Mouse (Mus musculus) heart, postnatal 4 days (tissue): ENCODE measurements around the gene Tspan14. TPM values are rescaled to one million over a fixed set of nuclear protein-coding genes. Genes with fewer than 3 reads are reported as not detected.
A peak's percentile ranks its signal among the peaks of the same experiment; 100 is the strongest.

Experiments used
- DNase-seq: peaks from one replicate; pipeline ENCODE4 v3.0.0; 2021
- total RNA-seq, 2 experiments: library from RNA; stranded (reverse); gene quantifications; 2 replicates each; pipeline ENCODE4 v1.2.3; 2021

Tspan14 gene
- total RNA-seq, 2 experiments from 2014 or later, result 25.9 to 28.6 TPM

GRCm38 (mm10) chr14:40917632-40918031, 49.0 kb downstream of the Tspan14 start:
- DNase-seq, result peak; percentile 96

- DNase-seq, result no peak
Observed at GRCm38 (mm10) chr14:40916667-40917066, 49.9 kb downstream of the Tspan14 start.

DNA sequence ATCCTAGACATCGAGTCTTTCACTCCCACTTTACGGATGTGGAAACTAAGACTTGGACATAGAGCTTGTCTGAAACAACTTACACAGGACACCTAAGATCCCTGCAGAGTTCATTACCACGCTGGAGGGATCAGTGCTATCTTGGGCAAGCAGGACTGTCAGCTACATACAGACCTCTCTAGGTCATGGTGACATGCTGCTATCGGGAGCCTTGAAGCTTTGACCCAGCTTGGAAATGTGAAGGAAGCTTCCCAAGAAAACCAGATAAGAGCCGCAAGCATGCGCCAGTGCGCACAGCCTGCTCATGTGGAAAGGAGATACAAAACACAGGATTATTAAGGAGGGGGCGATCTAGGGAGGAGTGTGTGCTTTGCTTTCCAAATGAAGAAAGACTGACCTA, 50.8 kb downstream of the Tspan14 start:
- DNase-seq, result no peak

DNA sequence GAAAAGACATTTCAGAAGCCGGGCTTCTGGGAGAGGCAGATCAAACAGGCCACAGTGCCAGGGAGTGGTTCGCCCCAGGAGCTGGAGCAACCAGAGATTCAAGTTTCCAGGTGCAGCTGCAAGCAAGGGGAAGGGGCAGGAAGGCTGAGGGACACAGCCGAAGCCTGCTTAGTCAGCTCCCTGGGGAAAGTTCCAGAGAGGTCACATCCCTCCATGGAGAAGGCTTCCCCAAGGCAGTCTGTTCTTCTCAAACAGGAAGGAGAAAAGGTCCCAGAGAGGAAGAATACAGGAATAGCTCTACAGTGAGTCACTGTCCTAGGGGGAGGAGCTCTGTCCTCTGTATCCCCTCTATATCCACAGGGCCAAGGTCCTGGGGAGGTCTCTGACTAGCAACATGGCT, 51.9 kb downstream of the Tspan14 start:
- no peak for DNase-seq

GRCm38 (mm10) chr14:40913709-40914108, 52.9 kb downstream of the Tspan14 start:
- no peak for DNase-seq

DNA sequence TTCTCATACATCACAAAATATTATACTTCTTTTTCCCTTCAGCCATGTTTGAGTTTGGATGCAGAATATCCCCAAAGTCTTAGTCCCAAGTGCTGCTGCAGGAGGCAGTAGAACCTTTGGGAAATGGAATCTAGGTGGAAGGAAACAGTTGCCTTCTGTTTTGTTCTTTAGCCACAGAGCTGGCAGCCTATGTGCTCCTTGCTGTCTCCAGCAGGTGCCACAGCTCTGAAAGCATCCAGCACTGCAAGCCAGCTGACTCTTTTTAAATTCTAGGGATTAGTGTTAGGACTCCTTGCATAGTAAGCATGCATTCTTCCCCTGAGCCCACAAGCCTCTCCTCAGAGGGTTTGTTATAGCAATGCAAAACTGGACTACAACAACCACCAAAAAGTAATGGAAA, 55.1 kb downstream of the Tspan14 start:
- no peak for DNase-seq

DNA sequence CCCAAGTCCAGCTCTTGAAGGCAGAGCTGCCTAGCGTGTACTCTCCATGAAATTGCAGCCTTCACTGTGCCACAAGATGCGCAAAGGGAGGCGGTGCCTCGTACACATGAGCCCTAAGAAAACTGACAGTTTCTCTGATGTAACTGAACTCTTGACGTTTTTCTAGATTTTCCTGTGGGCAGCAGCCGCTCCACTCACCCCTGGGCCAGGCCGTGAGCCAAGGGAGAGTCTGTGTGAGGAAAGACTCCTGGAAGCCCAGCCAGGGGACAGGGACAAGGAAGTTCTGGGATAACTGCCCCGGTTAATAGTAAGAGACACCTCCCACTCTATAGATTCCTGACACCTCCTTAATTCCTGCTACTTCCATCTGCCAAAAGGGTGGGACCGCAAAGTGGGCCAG, 57.8 kb downstream of the Tspan14 start:
- DNase-seq, result no peak

- peak; percentile 47 for DNase-seq
Observed at GRCm38 (mm10) chr14:40906770-40907169, 59.8 kb downstream of the Tspan14 start.

- DNase-seq, result no peak
Observed at GRCm38 (mm10) chr14:40905813-40906212, 60.8 kb downstream of the Tspan14 start.

GRCm38 (mm10) chr14:40902307-40903055, 64.1 kb downstream of the Tspan14 start:
- no peak for DNase-seq

GRCm38 (mm10) chr14:40900267-40900666, 66.3 kb downstream of the Tspan14 start:
- DNase-seq, result no peak

- no peak for DNase-seq
Observed at GRCm38 (mm10) chr14:40897916-40898315, 68.7 kb downstream of the Tspan14 start.

DNA sequence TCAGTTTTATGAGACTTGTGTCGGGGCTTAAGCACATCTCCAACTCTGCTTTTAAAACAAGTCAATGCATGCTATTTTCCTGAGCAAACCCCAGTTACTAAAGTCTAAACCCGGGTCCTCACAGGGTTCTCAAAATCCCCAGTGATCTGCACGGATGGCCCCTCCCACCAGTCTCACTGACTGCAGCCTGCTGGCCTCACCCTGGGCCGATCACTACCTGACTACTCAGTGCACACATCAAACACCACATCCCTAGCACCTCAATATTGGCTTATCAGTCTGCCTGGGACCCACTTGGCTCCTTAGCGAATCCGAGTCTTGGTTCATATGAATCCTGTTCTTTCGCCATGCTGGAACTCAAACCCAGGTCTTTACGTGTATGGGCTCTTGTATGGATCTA, 70.9 kb downstream of the Tspan14 start:
- DNase-seq, result no peak

DNA sequence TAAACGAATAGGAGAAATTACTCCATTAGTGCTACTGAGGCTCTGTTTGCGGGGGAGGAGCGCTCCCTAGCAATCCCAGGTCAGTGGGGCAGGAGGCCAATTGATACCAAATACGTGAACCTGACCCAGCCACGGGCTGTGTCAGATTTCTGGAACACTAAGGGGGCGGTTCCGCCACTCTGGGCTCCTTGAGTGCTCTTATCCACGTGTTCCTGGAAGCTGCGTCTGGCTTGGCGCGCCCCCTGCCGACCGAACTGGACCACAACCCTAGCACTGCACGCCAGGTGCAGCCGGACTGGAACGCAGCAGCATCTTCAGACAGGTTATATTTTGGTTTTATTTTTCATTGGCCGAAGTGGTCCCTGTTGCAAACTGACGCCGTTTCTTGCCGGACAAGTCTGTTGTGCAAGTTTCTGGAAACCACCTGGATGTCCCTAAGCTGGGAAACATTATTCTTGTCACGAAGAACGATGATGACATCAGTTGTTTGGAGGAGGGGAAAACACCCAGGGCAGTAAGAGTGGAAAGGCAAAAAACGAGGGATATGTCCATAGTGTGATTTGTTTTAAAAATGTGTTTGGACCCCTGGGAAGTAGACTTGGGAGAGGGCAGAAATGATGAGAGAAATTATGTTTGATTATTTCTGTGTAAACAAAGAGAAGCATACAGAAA, 71.9 kb downstream of the Tspan14 start:
- DNase-seq, result peak; percentile 84

DNA sequence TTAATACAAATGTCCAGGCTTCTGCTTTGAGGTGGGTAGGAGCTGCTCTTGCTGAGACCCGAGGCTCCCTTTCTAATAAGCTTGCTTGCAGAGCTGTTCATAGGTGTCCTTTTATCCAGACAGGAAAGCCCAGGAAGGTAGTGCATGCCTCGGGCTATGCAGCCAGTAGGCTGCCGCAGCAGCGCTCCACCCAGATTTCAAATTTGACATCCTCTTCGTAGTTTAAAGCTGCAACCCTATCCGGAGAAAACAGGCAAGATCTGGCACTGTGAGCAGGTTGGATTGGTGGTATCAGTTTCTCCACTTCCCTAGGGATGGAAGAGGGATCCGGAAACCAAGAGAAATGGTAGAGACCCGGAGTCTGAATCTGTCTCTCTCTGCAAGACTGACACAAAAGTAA, 72.7 kb downstream of the Tspan14 start:
- DNase-seq, result no peak

DNA sequence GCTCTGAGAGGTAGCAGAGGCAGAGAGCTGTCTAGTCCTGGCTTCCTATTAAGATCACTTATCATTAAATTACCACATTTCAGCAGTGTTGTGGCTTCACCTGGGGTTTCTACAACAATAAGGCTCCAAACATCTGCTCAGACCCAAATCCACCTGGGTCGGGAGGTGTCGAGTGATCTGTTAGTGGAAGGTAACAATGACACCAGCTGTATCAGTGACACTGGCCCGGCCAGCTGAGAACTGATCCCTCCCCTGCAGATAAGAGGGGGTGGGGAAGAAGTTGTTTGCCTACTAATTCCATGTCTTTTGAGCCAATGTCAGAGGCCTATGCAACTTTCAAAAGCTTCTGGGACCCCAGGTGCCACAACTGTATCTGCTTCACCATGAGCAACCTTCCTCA, 73.4 kb downstream of the Tspan14 start, which contains the start of gene Sh2d4b:
Sh2d4b (minus strand) TSS at position 71 of the 400 bp plus-strand sequence.
- no peak for DNase-seq

DNA sequence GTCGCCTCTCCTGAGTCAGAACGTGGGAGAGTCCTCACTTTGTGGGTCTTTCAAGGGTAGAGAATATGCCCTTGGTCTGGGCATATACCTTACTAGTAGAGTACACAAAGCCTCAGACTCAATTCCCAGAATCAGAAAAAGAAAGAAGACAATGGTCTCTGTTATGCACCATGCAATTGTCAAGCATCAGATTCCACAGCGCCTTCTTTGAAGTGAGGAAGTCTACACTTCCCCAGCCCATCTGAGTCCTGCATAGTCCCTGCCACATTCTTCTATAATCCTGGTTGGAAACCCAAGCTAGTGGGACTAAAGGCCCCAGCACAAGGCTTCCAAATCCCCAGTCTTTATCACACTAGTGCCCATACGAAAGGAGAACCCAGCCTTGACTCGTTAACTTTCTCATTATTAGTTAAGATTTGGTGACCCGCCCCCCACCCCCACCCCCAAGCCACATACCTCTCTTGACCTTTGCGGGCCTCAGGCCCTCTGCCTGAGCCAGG, 74.2 kb downstream of the Tspan14 start:
- no peak for DNase-seq

GRCm38 (mm10) chr14:40891506-40891905, 75.1 kb downstream of the Tspan14 start:
- DNase-seq, result no peak

DNA sequence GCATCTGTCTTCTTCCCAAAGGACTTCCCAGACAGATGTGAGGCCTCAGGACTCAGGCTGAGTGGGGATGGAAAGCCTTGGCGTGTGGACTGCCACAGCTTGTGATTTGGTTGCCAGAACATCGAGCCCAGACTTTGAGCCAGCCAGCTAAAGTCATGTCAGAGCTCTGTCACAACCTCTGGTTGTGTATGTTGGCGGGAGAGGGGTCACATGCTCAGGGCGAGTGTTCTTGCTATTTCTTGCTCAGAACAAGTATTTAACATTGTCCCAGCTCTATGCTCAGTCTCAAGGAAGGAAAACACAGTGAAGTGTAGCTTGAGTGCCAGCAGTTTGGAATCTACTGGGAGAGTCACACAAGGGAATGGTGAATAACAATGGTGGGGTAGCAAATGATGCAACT, 76.9 kb downstream of the Tspan14 start:
- DNase-seq, result peak; percentile 58

DNA sequence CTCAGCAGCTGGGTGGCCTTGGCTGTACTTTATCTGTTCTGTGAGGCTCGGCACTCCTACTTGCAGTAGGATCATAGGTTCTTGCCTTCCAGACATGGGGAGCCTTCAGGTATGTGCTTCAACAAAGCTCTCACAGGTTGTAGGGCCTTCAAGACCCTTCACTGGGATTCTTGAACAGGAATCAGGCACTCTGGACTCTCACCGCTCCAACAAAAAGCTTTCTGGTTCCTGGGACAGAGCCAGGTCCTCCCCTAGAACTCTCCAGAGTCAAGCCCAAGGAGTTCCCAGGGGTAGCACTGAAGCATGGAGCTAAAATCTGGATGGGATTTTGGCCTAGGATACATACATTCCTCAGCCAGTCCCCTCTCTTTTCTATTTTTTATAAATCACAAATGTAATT, 77.4 kb downstream of the Tspan14 start:
- DNase-seq, result no peak

- DNase-seq, result no peak
Observed at GRCm38 (mm10) chr14:40886428-40887202, 80.0 kb downstream of the Tspan14 start.

DNA sequence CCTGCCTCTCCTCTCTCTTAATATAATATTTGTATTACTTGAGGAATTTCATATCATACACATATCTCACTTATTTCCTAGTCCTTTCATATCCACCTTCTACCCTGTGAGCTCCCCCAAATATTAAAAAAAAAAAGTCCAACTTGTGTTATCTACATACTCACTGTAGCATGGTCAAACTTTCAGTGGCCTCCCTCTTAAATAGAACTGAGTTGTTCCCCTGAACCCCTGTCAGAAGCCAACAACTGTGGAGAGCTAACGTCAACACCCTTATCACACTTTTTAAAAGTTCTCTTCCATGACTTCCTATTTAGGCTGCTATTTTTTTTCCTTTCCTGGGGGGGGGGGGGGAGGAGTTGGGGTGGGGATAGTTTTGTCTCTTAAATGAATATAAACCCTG, 80.9 kb downstream of the Tspan14 start:
- no peak for DNase-seq

DNA sequence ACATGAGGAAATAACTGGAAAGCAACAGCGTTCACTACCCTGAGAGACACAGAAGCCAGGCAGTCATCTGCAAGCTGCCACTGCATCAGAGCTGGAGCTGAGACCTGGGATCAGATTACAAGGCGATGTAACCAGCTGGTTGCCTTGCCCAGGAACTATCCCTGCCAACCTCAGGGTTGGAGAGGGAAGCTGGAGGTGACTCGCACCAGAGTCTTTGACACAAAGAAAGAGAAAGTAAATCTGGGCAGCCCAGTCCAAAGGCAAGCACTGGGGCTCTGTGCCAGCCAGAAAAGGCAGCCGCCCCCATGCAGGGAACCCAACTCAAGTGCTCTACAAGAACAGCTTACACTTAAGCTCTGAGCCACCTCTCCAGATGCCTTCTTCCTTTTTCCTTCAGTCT, 81.4 kb downstream of the Tspan14 start:
- no peak for DNase-seq
